8 mouse cellular contexts compared by ENCODE assay signal in genomic region chr16:20619541-20620398, GRCm38 (mm10). TPM values are rescaled to one million over a fixed set of nuclear protein-coding genes. Genes with fewer than 3 reads are reported as not detected.
DNase-seq lines count a peak whose midpoint lies in the region; ATAC-seq and TF ChIP-seq lines count a peak whose summit lies in the region.

No protein-coding gene starts in this region.

- peaks cover 2% of the 10 kb centered on the region; the same call in 1 of the 2 replicates for H3K27me3 ChIP-seq in testis, adult 2 months (ENCODE audit: control insufficient read depth, insufficient read depth, low read length)
- H3K27me3 ChIP-seq in forebrain, embryonic 14.5 days (replicated peaks; ENCODE audit: control insufficient read depth, insufficient read depth, low read length): no peaks in the 10 kb centered on the region
- H3K27me3 ChIP-seq in intestine, embryonic 16.5 days (replicated peaks; ENCODE audit: control insufficient read depth, insufficient read depth, low read length): peaks cover 14% of the 10 kb centered on the region
- peaks cover 32% of the 10 kb centered on the region for H3K27me3 ChIP-seq in stomach, embryonic 15.5 days (replicated peaks)

- peak overlapping the region; percentile 82 for H3K4me2 ChIP-seq in forebrain, embryonic 14.5 days (ENCODE audit: low read length)
- H3K4me2 ChIP-seq in intestine, embryonic 16.5 days (ENCODE audit: low read depth, low read length): peak overlapping the region; percentile 99
- H3K4me2 ChIP-seq in stomach, embryonic 15.5 days: peak overlapping the region; percentile 97

- H3K4me1 ChIP-seq in testis, adult 2 months (ENCODE audit: control insufficient read depth, insufficient read depth, low read length): peaks cover 22% of the 10 kb centered on the region
- peaks cover 6% of the 10 kb centered on the region for H3K4me1 ChIP-seq in forebrain, embryonic 14.5 days (ENCODE audit: control insufficient read depth, insufficient read depth, low read length)
- peaks cover 14% of the 10 kb centered on the region for H3K4me1 ChIP-seq in intestine, embryonic 16.5 days (ENCODE audit: control insufficient read depth, insufficient read depth, low read length)
- H3K4me1 ChIP-seq in stomach, embryonic 15.5 days: peaks cover 24% of the 10 kb centered on the region

- no peak overlapping the region for H3K27ac ChIP-seq in testis, adult 2 months (ENCODE audit: control insufficient read depth, insufficient read depth, low read depth, low read length)
- peak overlapping the region; percentile 89; the same call in 1 of the 2 replicates for H3K27ac ChIP-seq in forebrain, embryonic 14.5 days (ENCODE audit: low read depth, low read length)
- no peak overlapping the region for H3K27ac ChIP-seq in intestine, embryonic 16.5 days (ENCODE audit: low read length)
- H3K27ac ChIP-seq in stomach, embryonic 15.5 days: no peak overlapping the region

- WGBS in forebrain, embryonic 14.5 days: under 1% methylated on average over 75 of the region's 83 CpGs
- WGBS in intestine, embryonic 16.5 days: 2% methylated on average over 80 of the region's 83 CpGs
- WGBS in stomach, embryonic 15.5 days: 3% methylated on average over 81 of the region's 83 CpGs

- ATAC-seq in forebrain, embryonic 14.5 days: peak; percentile 15
- ATAC-seq in intestine, embryonic 16.5 days: peak; percentile 49
- ATAC-seq in stomach, embryonic 15.5 days (ENCODE audit: insufficient read depth, low FRiP score, low read depth): peak; percentile 56; the same call in 1 of the 2 replicates

- H3K36me3 ChIP-seq in testis, adult 2 months (ENCODE audit: control insufficient read depth, insufficient read depth, low read length): no peaks in the 10 kb centered on the region
- peaks cover 5% of the 10 kb centered on the region; the same call in 1 of the 2 replicates for H3K36me3 ChIP-seq in forebrain, embryonic 14.5 days (ENCODE audit: control insufficient read depth, insufficient read depth, low read length)
- H3K36me3 ChIP-seq in intestine, embryonic 16.5 days (ENCODE audit: control insufficient read depth, insufficient read depth, low read length): no peaks in the 10 kb centered on the region
- no peaks in the 10 kb centered on the region for H3K36me3 ChIP-seq in stomach, embryonic 15.5 days

- TF ChIP-seq CTCF in testis, adult 2 months (IDR thresholded peaks at IDR 0.05; ENCODE audit: control insufficient read depth, insufficient read depth, insufficient replicate concordance, low read depth, low read length): no peak
- no peak for TF ChIP-seq CTCF in brain, embryonic 14.5 days (IDR thresholded peaks at IDR 0.05; ENCODE audit: borderline replicate concordance, extremely low read depth, insufficient read depth, insufficient read length)

- TF ChIP-seq POLR2A in testis, adult 2 months (IDR thresholded peaks at IDR 0.05; ENCODE audit: control insufficient read depth, low read depth, low read length): no peak
- peak; percentile 18; the same call in 1 of the 2 replicates for TF ChIP-seq POLR2A in brain, embryonic 14.5 days (IDR thresholded peaks at IDR 0.05; ENCODE audit: borderline replicate concordance, extremely low read depth, insufficient read depth, insufficient read length, poor library complexity, severe bottlenecking)

- peak overlapping the region; percentile 86 for H3K9ac ChIP-seq in forebrain, embryonic 14.5 days (ENCODE audit: low read length)
- no peak overlapping the region for H3K9ac ChIP-seq in intestine, embryonic 16.5 days (ENCODE audit: low read depth, low read length)
- H3K9ac ChIP-seq in stomach, embryonic 15.5 days: no peak overlapping the region

- no peak for DNase-seq in testis, postnatal 14 days (ENCODE audit: low spot score)
- peak; percentile 57 for DNase-seq in brain, embryonic 14.5 days (ENCODE audit: low read depth)
- peak; percentile 39 for DNase-seq in forebrain, embryonic 14.5 days (ENCODE audit: low spot score)
- peak; percentile 28 for DNase-seq in lung, postnatal 10 days
- DNase-seq in frontal cortex, adult 2 months (ENCODE audit: extremely low spot score in 1 of 2, low spot score in 1 of 2): no peak

- H3K4me3 ChIP-seq in testis, adult 2 months (ENCODE audit: control insufficient read depth, low read depth, low read length): peak overlapping the region; percentile 88
- peak overlapping the region; percentile 80 for H3K4me3 ChIP-seq in forebrain, embryonic 14.5 days (ENCODE audit: low read depth, low read length)
- peak overlapping the region; percentile 76 for H3K4me3 ChIP-seq in intestine, embryonic 16.5 days (ENCODE audit: low read length)
- H3K4me3 ChIP-seq in stomach, embryonic 15.5 days (replicated peaks): peak overlapping the region; percentile 67

- H3K9me3 ChIP-seq in forebrain, embryonic 14.5 days (replicated peaks; ENCODE audit: control insufficient read depth, low read length): no peaks in the 10 kb centered on the region
- no peaks in the 10 kb centered on the region for H3K9me3 ChIP-seq in intestine, embryonic 16.5 days (ENCODE audit: control insufficient read depth, low read length)
- no peaks in the 10 kb centered on the region for H3K9me3 ChIP-seq in stomach, embryonic 15.5 days

RNA-seq across cellular contexts. Expression of gene Camk2n2, which starts 1.3 kb away (rescaled TPM):
- polyA plus RNA-seq in testis, adult 2 months (2012; rRNA removed): 21.5 and 22.1 TPM in 2 replicates
- 82.1 and 103 TPM in 2 replicates for polyA plus RNA-seq in brain, embryonic 14.5 days (2012; rRNA removed)
- polyA plus RNA-seq in forebrain, embryonic 14.5 days (2014; fragmentation: Nextera tagmentation; extraction: Ambion mirVana): 18.6 and 18.9 TPM in 2 replicates
- polyA plus RNA-seq in intestine, embryonic 16.5 days (2015; fragmentation: Nextera tagmentation; extraction: Ambion mirVana): 0.38 and 0.40 TPM in 2 replicates
- 1.3 and 1.4 TPM in 2 replicates for polyA plus RNA-seq in stomach, embryonic 15.5 days (2015; fragmentation: Nextera tagmentation; extraction: Ambion mirVana)
- polyA plus RNA-seq in frontal cortex, adult 2 months (2012; rRNA removed): 125 and 142 TPM in 2 replicates

RNA-seq across cellular contexts. Expression of gene Alg3, which starts 8.2 kb away (rescaled TPM):
- polyA plus RNA-seq in testis, adult 2 months (2012; rRNA removed): 18.8 and 22.5 TPM in 2 replicates
- polyA plus RNA-seq in brain, embryonic 14.5 days (2012; rRNA removed): 30.5 and 31.6 TPM in 2 replicates
- polyA plus RNA-seq in forebrain, embryonic 14.5 days (2014; fragmentation: Nextera tagmentation; extraction: Ambion mirVana): 34.9 and 44.4 TPM in 2 replicates
- polyA plus RNA-seq in intestine, embryonic 16.5 days (2015; fragmentation: Nextera tagmentation; extraction: Ambion mirVana): 44.3 and 47.5 TPM in 2 replicates
- polyA plus RNA-seq in stomach, embryonic 15.5 days (2015; fragmentation: Nextera tagmentation; extraction: Ambion mirVana): 38.3 and 39.6 TPM in 2 replicates
- 19.0 and 21.1 TPM in 2 replicates for polyA plus RNA-seq in frontal cortex, adult 2 months (2012; rRNA removed)

RNA-seq across cellular contexts. Expression of gene Gm49333, which starts 8.4 kb away (rescaled TPM):
- 0.11 and 0.15 TPM in 2 replicates for polyA plus RNA-seq in testis, adult 2 months (2012; rRNA removed)
- polyA plus RNA-seq in brain, embryonic 14.5 days (2012; rRNA removed): not detected in 2 replicates
- 0.17 TPM in 1 of 2 replicates, not detected in the other for polyA plus RNA-seq in forebrain, embryonic 14.5 days (2014; fragmentation: Nextera tagmentation; extraction: Ambion mirVana)
- polyA plus RNA-seq in intestine, embryonic 16.5 days (2015; fragmentation: Nextera tagmentation; extraction: Ambion mirVana): not detected in 2 replicates
- polyA plus RNA-seq in stomach, embryonic 15.5 days (2015; fragmentation: Nextera tagmentation; extraction: Ambion mirVana): 0.15 TPM in 1 of 2 replicates, not detected in the other
- 0.14 TPM in 1 of 2 replicates, not detected in the other for polyA plus RNA-seq in frontal cortex, adult 2 months (2012; rRNA removed)

RNA-seq across cellular contexts. Expression of gene Eef1akmt4, which starts 8.4 kb away (rescaled TPM):
- polyA plus RNA-seq in testis, adult 2 months (2012; rRNA removed): 5.1 and 5.4 TPM in 2 replicates
- 9.2 and 16.4 TPM in 2 replicates for polyA plus RNA-seq in brain, embryonic 14.5 days (2012; rRNA removed)
- polyA plus RNA-seq in forebrain, embryonic 14.5 days (2014; fragmentation: Nextera tagmentation; extraction: Ambion mirVana): 18.2 and 24.8 TPM in 2 replicates
- polyA plus RNA-seq in intestine, embryonic 16.5 days (2015; fragmentation: Nextera tagmentation; extraction: Ambion mirVana): 31.7 and 34.7 TPM in 2 replicates
- polyA plus RNA-seq in stomach, embryonic 15.5 days (2015; fragmentation: Nextera tagmentation; extraction: Ambion mirVana): 31.6 and 32.3 TPM in 2 replicates
- 2.3 and 3.2 TPM in 2 replicates for polyA plus RNA-seq in frontal cortex, adult 2 months (2012; rRNA removed)

RNA-seq across cellular contexts. Expression of gene Ece2, which starts 9.9 kb away (rescaled TPM):
- 0.35 and 0.41 TPM in 2 replicates for polyA plus RNA-seq in testis, adult 2 months (2012; rRNA removed)
- polyA plus RNA-seq in brain, embryonic 14.5 days (2012; rRNA removed): 27.3 and 27.7 TPM in 2 replicates
- 5.3 and 6.0 TPM in 2 replicates for polyA plus RNA-seq in forebrain, embryonic 14.5 days (2014; fragmentation: Nextera tagmentation; extraction: Ambion mirVana)
- 1.7 TPM in 2 replicates for polyA plus RNA-seq in intestine, embryonic 16.5 days (2015; fragmentation: Nextera tagmentation; extraction: Ambion mirVana)
- 2.0 and 2.7 TPM in 2 replicates for polyA plus RNA-seq in stomach, embryonic 15.5 days (2015; fragmentation: Nextera tagmentation; extraction: Ambion mirVana)
- polyA plus RNA-seq in frontal cortex, adult 2 months (2012; rRNA removed): 36.6 and 42.7 TPM in 2 replicates

Comparison
In these comparisons a context has a peak if more than half of its experiments do, and no peak if none do; other contexts are left out.
1. DNase-seq: peak in brain, embryonic 14.5 days (single experiment), forebrain, embryonic 14.5 days (single experiment) and lung, postnatal 10 days (single experiment); none in testis, postnatal 14 days (single experiment) and frontal cortex, adult 2 months (0 of 2).
2. Peak in every context shown above with its lines, with median percentiles within 50 percentile points of each other: H3K4me3 ChIP-seq, ATAC-seq and H3K4me2 ChIP-seq.